Mouse (Mus musculus): Measurements from ENCODE around the gene Pnp2.
"Not testable (repeated sequence)": the region's sequence is repeated elsewhere in the genome, so short reads cannot be mapped to it uniquely, and the experiment has no call there.

The Pnp2 gene

DNA sequence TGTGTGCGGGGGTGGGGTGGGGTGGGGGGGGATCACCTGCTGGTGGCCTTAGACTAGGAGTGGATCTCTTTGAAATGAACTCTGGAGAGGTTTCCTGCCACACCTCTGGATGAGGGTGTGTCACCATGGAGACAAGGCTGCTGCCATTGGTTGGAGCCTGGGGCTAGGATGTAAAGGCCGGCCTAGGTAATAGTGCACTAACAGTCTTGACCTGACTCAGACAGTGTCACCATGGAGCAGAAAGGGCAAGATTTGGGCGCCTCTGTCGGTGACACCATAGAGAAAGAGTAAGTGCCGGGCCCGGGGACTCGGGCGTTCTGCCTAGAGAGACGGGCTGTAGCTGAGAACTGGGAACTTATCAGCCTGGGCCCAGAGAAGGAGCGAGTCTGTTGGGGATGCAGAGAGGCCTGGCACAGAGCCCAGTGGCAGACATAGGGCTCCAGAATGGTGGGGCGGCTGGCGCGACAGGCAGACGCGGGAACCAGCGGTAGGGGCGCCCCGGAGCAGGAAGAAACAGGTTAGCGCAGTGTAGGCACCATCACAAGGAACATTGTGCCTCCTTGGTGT lies at the start of gene Pnp2:
Gene Pnp2, plus strand, starts transcription at position 51 of the 567 bp plus-strand sequence.
- DNase-seq, result peak; percentile 77

DNA sequence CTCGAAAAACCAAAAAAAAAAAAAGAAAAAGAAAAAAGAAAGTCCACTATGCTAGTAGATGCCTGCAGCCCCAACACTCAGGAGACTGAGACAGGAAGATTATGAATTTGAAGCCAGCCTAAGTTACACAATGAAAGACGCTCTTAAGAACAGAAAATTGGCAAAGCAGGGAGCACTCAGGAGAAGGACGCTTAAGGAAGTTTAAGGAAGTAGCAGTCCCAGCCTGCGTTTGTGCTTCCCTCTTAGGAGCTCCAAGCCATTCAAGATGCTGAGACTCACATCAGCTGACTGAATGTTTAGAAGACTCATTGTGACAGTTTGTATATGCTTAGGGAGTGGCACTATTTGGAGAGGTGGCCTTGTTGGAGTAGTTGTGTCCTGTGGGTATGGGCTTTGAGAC lies 47.7 kb upstream of the Pnp2 start:
- no peak for DNase-seq

- DNase-seq, result no peak
Observed at GRCm38 (mm10) chr14:50911356-50911755, 44.4 kb upstream of the Pnp2 start.

DNA sequence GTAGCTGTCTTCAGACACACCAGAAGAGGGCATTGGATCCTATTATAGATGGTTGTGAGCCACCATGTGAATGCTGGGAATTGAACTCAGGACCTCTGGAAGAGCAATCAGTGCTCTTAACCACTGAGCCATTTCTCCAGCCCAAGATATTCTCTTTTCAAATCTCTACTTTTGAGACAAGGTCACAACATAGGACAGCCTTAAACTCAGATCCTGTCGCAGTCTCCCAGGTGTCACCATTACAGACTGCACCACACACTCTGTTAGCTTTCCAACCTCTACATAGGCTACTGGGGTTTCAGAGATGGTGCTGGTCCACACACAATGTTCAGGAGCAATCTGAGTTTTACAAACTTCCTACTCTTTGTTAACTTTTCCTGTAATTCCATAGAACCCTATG lies 32.4 kb upstream of the Pnp2 start:
- DNase-seq, result not testable (repeated sequence)

DNA sequence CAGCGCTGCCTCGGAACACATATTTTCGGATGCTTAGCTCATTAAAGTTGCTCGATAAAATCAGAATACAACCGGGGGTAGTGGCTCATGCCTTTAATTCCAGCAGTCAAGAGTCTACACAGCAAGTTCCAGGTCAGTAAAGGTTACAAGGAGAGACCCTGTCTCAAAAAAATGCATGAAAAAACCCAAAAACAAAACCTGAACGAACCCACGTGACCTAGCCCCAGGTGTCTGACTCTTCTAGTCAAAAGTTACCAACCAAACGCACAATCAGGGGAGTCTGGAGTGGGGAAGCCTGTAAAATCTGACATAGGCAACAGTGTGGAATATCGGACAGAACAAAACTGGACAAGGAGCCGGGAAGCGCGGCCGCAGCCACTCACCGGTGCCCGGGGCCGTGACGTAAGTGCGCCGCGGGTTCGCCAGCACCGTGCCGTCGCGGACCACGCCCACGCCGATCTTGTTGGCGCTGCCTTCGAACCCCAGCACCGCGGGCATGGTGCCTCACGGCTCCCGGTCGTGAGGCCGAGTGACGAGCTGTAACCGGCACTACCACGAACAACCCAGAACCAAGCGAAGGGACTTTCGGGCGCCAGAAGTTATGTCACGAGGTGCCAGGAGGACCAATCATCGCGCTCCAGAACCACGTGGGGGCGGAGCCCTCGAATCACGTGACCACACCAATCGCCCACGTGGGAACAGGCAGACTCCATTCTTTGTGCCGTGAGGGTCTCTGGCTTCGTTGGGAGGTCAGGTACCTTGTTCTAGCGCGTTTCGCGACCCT lies 31.3 kb upstream of the Pnp2 start, which contains the start of the genes Osgep and Apex1:
Gene Osgep, minus strand, starts transcription at position 613 of the 784 bp plus-strand sequence.
Gene Apex1, plus strand, starts transcription at position 688 of the 784 bp plus-strand sequence.
- DNase-seq, result peak; percentile 97

- no peak for DNase-seq
Observed at GRCm38 (mm10) chr14:50925111-50925920, 30.5 kb upstream of the Pnp2 start.

- no peak for DNase-seq
Observed at GRCm38 (mm10) chr14:50927366-50927765, 28.4 kb upstream of the Pnp2 start.

DNA sequence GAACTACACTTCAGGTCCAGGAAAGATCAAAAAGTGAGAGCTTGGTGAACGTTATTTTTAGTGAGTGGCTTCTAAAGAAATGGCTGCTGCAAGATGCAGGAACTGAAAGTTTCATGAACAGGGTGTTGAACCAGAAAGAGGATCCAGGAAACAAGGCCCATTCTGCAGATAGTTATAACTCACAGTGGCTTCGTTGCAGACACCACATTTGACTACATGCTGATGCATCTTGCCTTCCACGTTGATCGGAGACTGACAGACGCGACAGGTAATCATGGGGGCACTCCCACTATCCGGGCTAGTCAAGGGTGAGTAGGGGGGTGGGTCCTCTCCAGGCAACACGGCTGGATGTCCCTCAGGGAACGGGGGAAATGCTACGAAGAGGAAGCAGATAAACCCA lies 25.8 kb upstream of the Pnp2 start:
- no peak for DNase-seq

DNA sequence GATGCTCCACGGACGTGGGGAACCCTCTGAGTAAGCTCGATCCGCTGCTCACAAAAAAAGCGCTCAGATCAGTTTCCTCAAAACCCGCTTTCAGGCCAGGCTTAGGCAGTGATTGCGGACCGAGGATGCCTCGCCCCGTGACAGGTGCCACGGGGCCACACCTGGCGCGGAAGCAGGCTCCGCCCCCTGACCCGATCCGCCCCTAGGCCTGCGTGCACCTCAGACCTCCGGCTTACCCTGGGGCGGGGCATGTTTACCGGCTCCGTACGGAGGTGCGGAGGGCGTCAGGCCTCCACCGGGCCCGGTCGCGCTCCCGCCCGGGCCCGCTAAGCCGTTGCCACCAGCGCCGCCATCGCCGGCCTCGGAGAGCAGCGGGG lies 25.4 kb upstream of the Pnp2 start:
- peak; percentile 84 for DNase-seq

DNA sequence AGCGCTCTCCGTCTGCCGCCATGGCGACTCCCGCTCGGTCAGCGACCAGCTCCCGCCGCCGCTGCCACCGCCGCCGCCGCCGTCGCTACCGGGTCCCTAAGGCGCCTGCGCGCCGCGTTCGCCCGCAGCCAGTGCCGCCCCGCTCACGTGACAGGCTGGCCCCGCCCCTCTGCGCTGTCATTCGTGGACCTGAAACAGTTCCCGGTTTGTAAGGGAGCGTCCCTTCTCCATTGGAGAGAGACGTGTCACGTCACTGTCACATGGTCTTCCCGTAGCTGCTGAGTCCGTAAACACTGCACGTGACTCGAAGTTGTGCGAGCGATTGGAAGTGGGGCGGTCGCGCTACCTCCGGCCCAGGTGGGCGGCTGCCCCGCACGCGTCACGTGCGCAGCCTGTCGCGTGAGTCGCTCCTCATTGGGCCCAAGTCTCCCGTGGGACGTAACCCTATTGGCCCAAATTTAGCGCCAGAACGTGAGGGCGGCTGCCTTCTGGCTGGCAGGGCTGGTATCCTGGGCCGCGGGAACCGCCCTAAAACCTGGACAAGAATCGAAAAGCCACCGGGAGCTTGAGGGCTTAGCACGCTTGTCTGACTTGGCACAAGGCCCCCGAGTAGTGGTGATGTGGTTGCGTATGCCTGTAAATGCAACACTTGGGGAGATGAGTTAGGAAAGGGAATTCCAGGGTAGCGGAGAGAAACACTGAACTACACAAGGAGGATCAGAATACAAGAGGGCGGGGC lies 24.9 kb upstream of the Pnp2 start, which contains the start of the genes Pip4p1 and Pnp:
Gene Pip4p1, minus strand, starts transcription at position 103 of the 739 bp plus-strand sequence.
Gene Pnp, plus strand, starts transcription at position 329 of the 739 bp plus-strand sequence.
- DNase-seq, result peak; percentile 99

- DNase-seq, result no peak
Observed at GRCm38 (mm10) chr14:50931493-50932020, 24.2 kb upstream of the Pnp2 start.

DNA sequence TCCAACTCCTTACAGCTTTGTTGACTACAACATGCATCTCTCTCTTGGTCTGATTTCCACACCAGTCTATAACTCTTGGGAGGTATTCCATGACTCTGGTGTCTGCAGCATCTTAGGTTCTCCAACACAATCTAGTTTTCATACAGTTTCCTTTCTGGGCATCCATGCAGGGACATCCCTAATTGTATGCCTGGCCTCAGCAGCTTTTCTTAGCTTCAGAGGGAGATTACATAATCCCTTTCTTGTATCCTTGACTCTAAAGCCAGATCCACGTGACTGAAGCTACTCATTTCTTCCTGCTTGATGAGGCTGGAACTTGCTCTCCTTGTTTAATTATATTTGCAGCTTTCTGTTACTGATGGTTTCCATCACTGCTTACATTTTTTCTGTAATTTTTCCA lies 19.1 kb upstream of the Pnp2 start:
- DNase-seq, result no peak

DNA sequence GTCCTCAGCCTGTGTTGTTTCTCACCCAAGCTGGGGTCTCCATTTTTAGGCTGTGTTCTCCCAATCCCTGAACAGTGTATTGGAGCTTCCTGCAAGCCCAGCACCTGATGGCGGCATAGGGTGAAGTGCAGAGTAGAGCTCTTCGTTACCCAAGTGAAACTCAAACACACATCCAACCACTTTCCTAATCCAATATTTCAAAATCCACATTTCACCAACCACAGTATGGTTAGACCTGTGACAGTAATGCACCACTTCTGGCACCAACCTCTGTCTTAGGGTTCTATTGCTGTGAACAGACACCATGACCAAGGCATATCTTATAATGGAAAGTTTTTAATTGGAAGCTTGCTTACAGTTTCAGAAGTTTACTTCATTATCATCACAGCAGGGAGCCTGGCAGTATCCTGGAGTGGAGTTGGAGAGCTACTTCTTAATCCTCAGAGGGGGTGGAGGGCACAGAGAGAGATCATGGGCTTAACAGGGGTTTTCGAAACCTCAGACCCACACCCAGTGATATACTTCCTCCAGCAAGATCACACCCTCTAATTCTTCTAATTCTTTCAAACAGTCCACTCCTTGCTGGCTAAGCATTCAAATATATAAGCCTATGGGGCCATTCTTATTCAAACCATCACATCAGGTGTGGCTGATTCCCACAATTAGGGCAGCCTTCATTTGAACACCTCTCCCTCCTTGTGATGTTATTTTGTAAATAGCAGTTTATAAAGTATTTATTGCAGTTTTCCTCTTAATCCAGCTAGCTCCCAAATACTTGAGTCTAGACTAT lies 17.5 kb upstream of the Pnp2 start:
- no peak for DNase-seq

DNA sequence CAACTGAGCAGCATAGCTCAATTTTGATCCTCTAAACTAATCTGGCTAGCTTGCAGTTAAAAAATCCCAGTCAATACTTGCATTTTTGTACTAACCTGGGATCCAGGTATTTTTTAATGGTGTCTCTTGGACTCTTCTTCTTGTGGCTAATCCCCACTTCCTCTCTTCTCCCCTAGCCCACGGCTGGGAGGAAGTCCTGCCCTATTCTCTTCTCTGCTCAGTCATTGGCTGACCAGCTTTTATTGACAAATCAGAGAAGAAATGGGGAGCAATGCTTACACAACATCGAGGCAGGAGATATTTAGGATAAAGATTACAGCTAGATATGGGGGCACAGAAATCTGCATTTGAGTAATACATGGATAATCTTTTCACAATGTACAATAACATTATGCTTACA lies 16.9 kb upstream of the Pnp2 start:
- DNase-seq, result no peak

DNA sequence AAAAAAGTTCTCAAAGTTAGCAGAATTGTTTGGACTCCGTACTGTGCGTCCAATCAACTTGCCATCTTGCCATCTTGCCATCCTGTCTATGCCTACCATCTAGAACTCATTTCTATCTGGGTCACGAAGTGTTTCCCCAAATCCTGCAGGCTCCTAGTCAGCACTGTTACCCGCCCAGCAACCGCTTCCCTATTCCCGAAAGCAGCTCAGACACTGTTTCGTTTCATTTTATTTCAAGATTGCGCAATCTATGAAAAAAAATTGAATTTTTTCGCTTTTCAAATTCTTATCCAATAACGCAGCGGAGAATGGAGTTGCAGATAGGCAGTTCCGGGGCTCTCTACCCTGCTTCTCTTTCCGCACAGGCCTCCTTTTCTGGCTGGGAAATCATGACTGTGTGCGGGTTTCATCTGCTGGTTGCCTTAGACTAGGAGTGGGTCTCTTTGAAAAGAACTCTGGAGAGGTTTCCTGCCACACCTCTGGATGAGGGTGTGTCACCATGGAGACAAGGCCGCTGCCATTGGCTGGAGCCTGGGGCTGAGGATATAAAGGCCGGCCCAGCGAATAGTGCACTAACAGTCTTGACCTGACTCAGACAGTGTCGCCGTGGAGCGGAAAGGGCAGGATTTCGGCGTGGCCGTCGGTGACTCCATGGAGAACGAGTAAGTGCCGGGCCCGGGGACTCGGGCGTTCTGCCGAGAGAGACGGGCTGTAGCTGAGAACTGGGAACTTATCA lies 11.7 kb upstream of the Pnp2 start, which contains the start of gene Gm49342:
Gene Gm49342, plus strand, starts transcription at position 586 of the 736 bp plus-strand sequence.
- DNase-seq, result peak; percentile 81

DNA sequence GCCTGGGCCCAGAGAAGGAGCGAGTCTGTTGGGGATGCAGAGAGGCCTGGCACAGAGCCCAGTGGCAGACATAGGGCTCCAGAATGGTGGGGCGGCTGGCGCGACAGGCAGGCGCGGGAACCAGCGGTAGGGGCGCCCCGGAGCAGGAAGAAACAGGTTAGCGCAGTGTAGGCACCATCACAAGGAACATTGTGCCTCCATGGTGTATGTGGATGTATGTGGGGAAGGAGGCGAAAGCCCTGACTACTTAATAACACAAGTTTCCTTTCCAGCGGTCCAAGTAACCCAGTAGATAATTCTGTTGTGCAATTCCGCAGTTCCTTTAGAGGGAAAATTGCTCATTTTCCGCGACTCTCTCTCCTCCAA lies 11.1 kb upstream of the Pnp2 start:
- peak; percentile 81 for DNase-seq

GRCm38 (mm10) chr14:50945081-50945480 lies 10.7 kb upstream of the Pnp2 start:
- not testable (repeated sequence) for DNase-seq

DNA sequence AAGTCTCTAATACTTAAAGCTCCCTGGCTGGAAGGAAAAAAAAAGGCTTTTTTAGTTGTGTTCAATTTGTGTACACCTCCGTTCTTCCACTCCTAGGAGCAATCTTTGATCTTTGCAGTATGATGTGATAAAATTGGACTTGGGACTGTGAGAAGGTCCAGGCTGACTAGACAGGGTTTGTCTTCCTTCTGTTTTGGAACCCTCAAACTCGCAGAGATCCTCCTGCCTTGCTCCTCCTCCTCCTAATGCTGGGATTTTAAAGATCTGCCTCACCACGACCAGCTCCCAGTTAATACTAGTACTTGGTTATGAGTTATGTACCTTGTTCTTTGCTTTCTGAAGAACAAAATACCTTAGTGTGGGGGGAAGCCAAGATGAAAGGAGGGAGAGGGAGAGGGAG lies 10.3 kb upstream of the Pnp2 start:
- DNase-seq, result not testable (repeated sequence)

DNA sequence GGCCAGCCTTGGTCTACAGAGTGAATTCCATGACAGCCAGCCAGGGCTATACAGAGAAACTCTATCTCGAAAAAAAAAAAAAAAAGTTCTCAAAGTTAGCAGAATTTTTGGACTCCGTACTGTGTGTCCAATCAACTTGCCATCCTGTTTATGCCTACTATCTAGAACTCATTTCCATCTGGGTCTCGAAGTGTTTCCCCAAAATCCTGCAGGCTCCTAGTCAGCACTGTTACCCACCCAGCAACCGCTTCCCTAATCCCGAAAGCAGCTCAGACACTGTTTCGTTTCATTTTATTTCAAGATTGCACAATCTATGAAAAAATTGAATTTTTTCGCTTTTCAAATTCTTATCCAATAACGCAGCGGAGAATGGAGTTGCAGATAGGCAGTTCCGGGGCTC lies 305 bp upstream of the Pnp2 start:
- DNase-seq, result no peak

DNA sequence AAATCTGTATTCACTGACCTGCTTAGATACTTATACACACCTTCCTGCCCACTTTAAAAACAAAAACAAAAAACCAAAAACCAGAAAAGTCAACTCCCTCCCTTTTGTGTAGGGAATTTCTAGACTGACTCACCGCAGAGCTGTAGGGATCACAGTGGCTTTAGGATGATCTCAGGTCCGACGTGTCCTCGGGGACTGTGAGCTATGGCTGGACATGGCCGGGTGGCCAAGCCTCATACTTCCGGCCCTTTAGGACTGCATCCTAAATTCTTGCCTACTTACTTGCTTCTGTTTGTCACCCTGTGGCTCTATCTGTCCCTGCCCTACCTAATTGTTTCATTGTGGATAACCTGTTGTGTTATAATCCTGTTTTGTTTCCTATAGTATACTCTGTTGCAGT lies 932 bp downstream of the Pnp2 start:
- DNase-seq, result not testable (repeated sequence)

GRCm38 (mm10) chr14:50957146-50957545 lies 1.4 kb downstream of the Pnp2 start:
- not testable (repeated sequence) for DNase-seq

Data from thymus, postnatal 14 days (tissue).